Mouse (Mus musculus) thymus, postnatal 0 days (tissue): ENCODE data around the gene Mkrn1. TPM values are rescaled to one million over a fixed set of nuclear protein-coding genes. Genes with fewer than 3 reads are reported as not detected.
A peak's percentile ranks its signal among the peaks of the same experiment; 100 is the strongest.
"Not testable (repeated sequence)": the region's sequence is repeated elsewhere in the genome, so short reads cannot be mapped to it uniquely, and the experiment has no call there.

Source experiments
- DNase-seq: peaks from one replicate; pipeline ENCODE4 v3.0.0-alpha.2; 2015; ENCODE audit warnings: low spot score
- polyA plus RNA-seq: library from polyadenylated mRNA; unstranded; fragments of >200 nt; fragmentation: Nextera tagmentation; extraction: Ambion mirVana; gene quantifications from 2 replicates; pipeline ENCODE4 v1.2.1, GENCODE M21; 2015

The Mkrn1 gene
- polyA plus RNA-seq, 1 experiment from 2014 or later: 91.5 TPM

GRCm38 (mm10) chr6:39380276-39380675 is 40.0 kb downstream of the Mkrn1 start:
- DNase-seq: no peak

GRCm38 (mm10) chr6:39379749-39380148 is 40.5 kb downstream of the Mkrn1 start:
- DNase-seq: peak; percentile 85

GRCm38 (mm10) chr6:39379224-39379623 is 41.0 kb downstream of the Mkrn1 start:
- DNase-seq: peak; percentile 91

GRCm38 (mm10) chr6:39378161-39378835 is 42.0 kb downstream of the Mkrn1 start:
- not testable (repeated sequence) for DNase-seq

GRCm38 (mm10) chr6:39377311-39377827 is 42.9 kb downstream of the Mkrn1 start, which contains the start of gene Slc37a3:
Gene Slc37a3, minus strand, starts transcription at chr6:39377675.
- DNase-seq: peak; percentile 88

GRCm38 (mm10) chr6:39376775-39377174 is 43.5 kb downstream of the Mkrn1 start:
- no peak for DNase-seq

GRCm38 (mm10) chr6:39373301-39373955 is 46.8 kb downstream of the Mkrn1 start:
- DNase-seq: no peak

GRCm38 (mm10) chr6:39372727-39373126 is 47.5 kb downstream of the Mkrn1 start:
- DNase-seq: no peak

- DNase-seq: no peak
Observed at GRCm38 (mm10) chr6:39372042-39372441, 48.2 kb downstream of the Mkrn1 start.

GRCm38 (mm10) chr6:39369631-39370030 is 50.6 kb downstream of the Mkrn1 start:
- no peak for DNase-seq

- DNase-seq: no peak
Observed at GRCm38 (mm10) chr6:39362684-39363083, 57.6 kb downstream of the Mkrn1 start.

- not testable (repeated sequence) for DNase-seq
Observed at GRCm38 (mm10) chr6:39359207-39359606, 61.1 kb downstream of the Mkrn1 start.

- DNase-seq: no peak
Observed at GRCm38 (mm10) chr6:39348946-39349345, 71.3 kb downstream of the Mkrn1 start.

- peak; percentile 54 for DNase-seq
Observed at GRCm38 (mm10) chr6:39347880-39348814, 72.1 kb downstream of the Mkrn1 start.

Other genes with a start within 250 kb of the Mkrn1 start
- 4.1 and 5.8 TPM in 2 replicates for gene Kdm7a, start 213.7 kb downstream of the Mkrn1 start, polyA plus RNA-seq
- gene Slc37a3, start 42.8 kb downstream of the Mkrn1 start, polyA plus RNA-seq: 26.4 and 32.1 TPM in 2 replicates
- 22.3 and 24.9 TPM in 2 replicates for gene Rab19, start 39.3 kb downstream of the Mkrn1 start, polyA plus RNA-seq
- 2.1 and 2.6 TPM in 2 replicates for gene Dennd2a, start 137.4 kb upstream of the Mkrn1 start, polyA plus RNA-seq
- 27.9 and 29.0 TPM in 2 replicates for gene Adck2, start 153.4 kb upstream of the Mkrn1 start, polyA plus RNA-seq
- gene Gm42420, start 165.3 kb upstream of the Mkrn1 start, polyA plus RNA-seq: 2.3 and 2.7 TPM in 2 replicates
- gene Ndufb2, start 172.1 kb upstream of the Mkrn1 start, polyA plus RNA-seq: 335 and 367 TPM in 2 replicates